ENCODE assay signal across 8 mouse cellular contexts in the genomic region with DNA sequence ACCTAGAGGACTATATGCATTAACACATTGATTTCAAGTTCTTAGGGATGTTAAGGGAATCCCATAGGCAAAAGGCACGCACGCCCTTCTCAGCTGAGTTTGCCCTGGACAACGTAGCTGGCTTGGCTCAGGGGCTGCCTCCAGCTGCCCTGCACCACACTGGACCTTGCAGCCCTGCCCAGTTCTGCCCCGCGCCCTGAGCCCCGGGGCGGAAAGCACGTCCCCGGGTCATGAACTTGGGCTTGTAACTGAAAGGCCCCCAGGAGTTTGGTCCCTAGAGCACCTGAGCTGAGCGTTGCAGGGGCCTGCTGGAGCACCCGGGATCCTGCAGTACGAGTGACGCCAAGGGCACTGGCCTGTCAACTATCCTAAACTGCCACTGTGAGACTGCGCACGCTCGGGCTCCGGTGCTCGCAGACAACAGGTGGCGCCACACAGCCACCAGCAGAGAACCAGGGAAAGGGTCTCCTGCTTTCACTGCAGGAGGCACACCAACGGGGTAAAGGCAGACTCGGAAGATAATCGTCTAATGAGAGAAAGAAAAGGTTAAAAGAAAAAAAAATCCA. TPM values are rescaled to one million over a fixed set of nuclear protein-coding genes. Genes with fewer than 3 reads are reported as not detected.
DNase-seq lines count a peak whose midpoint lies in the region; ATAC-seq and TF ChIP-seq lines count a peak whose summit lies in the region.

No protein-coding gene starts in this region.

- TF ChIP-seq CTCF in left cerebral cortex, adult 2 months (IDR thresholded peaks at IDR 0.05), result peak; percentile 39

- intact Hi-C loops in left cerebral cortex, adult 2 months (cut with DNase I), result no loop called here

- no peak for DNase-seq in left cerebral cortex, adult 2 months (ENCODE audit: extremely low spot score in 1 of 2, low spot score in 2 of 2)
- DNase-seq in left cerebral cortex, adult 8-10 months (ENCODE audit: low spot score in 2 of 2), result no peak
- DNase-seq in embryo, embryonic 10.5 days (ENCODE audit: low spot score), result peak; percentile 70
- DNase-seq in heart, postnatal 4 days, result peak; percentile 59
- no peak for DNase-seq in left cerebral cortex, adult 9 months (ENCODE audit: low spot score in 2 of 2)

- no peak overlapping the region for H3K27ac ChIP-seq in left cerebral cortex, adult 2 months
- H3K27ac ChIP-seq in limb, embryonic 12.5 days, result no peak overlapping the region
- no peak overlapping the region for H3K27ac ChIP-seq in midbrain, embryonic 16.5 days (ENCODE audit: low read length)

- H3K27me3 ChIP-seq in limb, embryonic 12.5 days, result no peaks in the 10 kb centered on the region
- no peaks in the 10 kb centered on the region for H3K27me3 ChIP-seq in midbrain, embryonic 16.5 days (ENCODE audit: control insufficient read depth, insufficient read depth, low read depth, low read length)

- WGBS in limb, embryonic 12.5 days, result 12% methylated on average over 22 of the region's 22 CpGs
- 8% methylated on average over 22 of the region's 22 CpGs for WGBS in midbrain, embryonic 16.5 days

- H3K9ac ChIP-seq in limb, embryonic 12.5 days (replicated peaks), result no peak overlapping the region
- 0 out of 2 replicates have a peak overlapping the region, but pooled peaks have one; percentile 21 for H3K9ac ChIP-seq in midbrain, embryonic 16.5 days (ENCODE audit: low read depth, low read length)

- no peak for ATAC-seq in limb, embryonic 12.5 days (ENCODE audit: insufficient number of reproducible peaks, insufficient read depth, low FRiP score, low TSS enrichment, low read depth)
- ATAC-seq in midbrain, embryonic 16.5 days, result peak; percentile 53; the same call in 1 of the 2 replicates
- no peak for ATAC-seq in cerebellum, adult (ENCODE audit: insufficient number of reproducible peaks, low FRiP score, low TSS enrichment)

- H3K36me3 ChIP-seq in limb, embryonic 12.5 days, result no peaks in the 10 kb centered on the region
- H3K36me3 ChIP-seq in midbrain, embryonic 16.5 days (ENCODE audit: control insufficient read depth, insufficient read depth, low read length), result no peaks in the 10 kb centered on the region

- H3K4me1 ChIP-seq in limb, embryonic 12.5 days (replicated peaks), result peaks cover 8% of the 10 kb centered on the region
- H3K4me1 ChIP-seq in midbrain, embryonic 16.5 days (ENCODE audit: control insufficient read depth, insufficient read depth, low read length), result peaks cover 2% of the 10 kb centered on the region; the same call in 1 of the 2 replicates

- peak overlapping the region; percentile 48 for H3K4me2 ChIP-seq in limb, embryonic 12.5 days
- peak overlapping the region; percentile 41 for H3K4me2 ChIP-seq in midbrain, embryonic 16.5 days (ENCODE audit: low read length)

- H3K9me3 ChIP-seq in limb, embryonic 12.5 days, result no peaks in the 10 kb centered on the region
- no peaks in the 10 kb centered on the region for H3K9me3 ChIP-seq in midbrain, embryonic 16.5 days (replicated peaks; ENCODE audit: control insufficient read depth, low read length, poor library complexity, severe bottlenecking)

- H3K4me3 ChIP-seq in left cerebral cortex, adult 2 months, result no peak overlapping the region
- H3K4me3 ChIP-seq in limb, embryonic 12.5 days (replicated peaks), result peak overlapping the region; percentile 19; the same call in 1 of the 2 replicates
- H3K4me3 ChIP-seq in midbrain, embryonic 16.5 days (ENCODE audit: low read depth, low read length), result no peak overlapping the region

RNA-seq across cellular contexts. Expression of gene Hnrnpll, which starts 43.1 kb away (rescaled TPM):
- 10 to 100 TPM; 64.0 to 66.9 TPM for total RNA-seq in left cerebral cortex, adult 2 months (2021)
- total RNA-seq in left cerebral cortex, adult 8-10 months (2022), result 10 to 100 TPM; 56.0 to 60.9 (median 58.8) TPM
- 10 to 100 TPM; 51.1 to 57.8 TPM for total RNA-seq in heart, postnatal 4 days (2021)
- 112 and 114 TPM in 2 replicates for polyA plus RNA-seq in limb, embryonic 12.5 days (2016; fragmentation: Nextera tagmentation; extraction: Ambion mirVana)
- polyA plus RNA-seq in midbrain, embryonic 16.5 days (2015; fragmentation: Nextera tagmentation; extraction: Ambion mirVana), result 53.9 and 59.2 TPM in 2 replicates

Comparison
In these comparisons a context has a peak if more than half of its experiments do, and no peak if none do; other contexts are left out.
1. DNase-seq: peak in embryo, embryonic 10.5 days (single experiment) and heart, postnatal 4 days (single experiment); none in left cerebral cortex, adult 2 months (0 of 2), left cerebral cortex, adult 8-10 months (0 of 2) and left cerebral cortex, adult 9 months (0 of 2).